Mouse (Mus musculus): Measurements from ENCODE around the gene Spock1. TPM values are rescaled to one million over a fixed set of nuclear protein-coding genes. Genes with fewer than 3 reads are reported as not detected.

Gene Spock1
- polyA plus RNA-seq (2014; fragmentation: Nextera tagmentation; extraction: Ambion mirVana): 31.2 and 40.8 TPM in 2 replicates

GRCm38 (mm10) chr13:57908266-57908582, at the start of gene Spock1:
Gene Spock1, minus strand, starts transcription at chr13:57908332.
- WGBS: under 1% methylated on average over 32 of the region's 32 CpGs
- peak; percentile 95 for ATAC-seq
- H3K27ac ChIP-seq (ENCODE audit: low read depth, low read length): no peak within 1 kb of the TSS

GRCm38 (mm10) chr13:57950091-57950490, 42.0 kb upstream of the Spock1 start:
- no peak overlapping the region for H3K4me2 ChIP-seq (ENCODE audit: low read length)
- no peaks in the 10 kb centered on the region for H3K27me3 ChIP-seq (replicated peaks; ENCODE audit: control insufficient read depth, insufficient read depth, low read length)
- H3K27ac ChIP-seq (ENCODE audit: low read depth, low read length): no peak overlapping the region
- ATAC-seq (no peak), DNase-seq (ENCODE audit: low spot score) (peak; percentile 24)
- H3K9me3 ChIP-seq (replicated peaks; ENCODE audit: control insufficient read depth, low read length): no peaks in the 10 kb centered on the region
- no peaks in the 10 kb centered on the region for H3K36me3 ChIP-seq (ENCODE audit: control insufficient read depth, insufficient read depth, low read length)
- H3K4me3 ChIP-seq (ENCODE audit: low read depth, low read length): no peak overlapping the region
- no peaks in the 10 kb centered on the region for H3K4me1 ChIP-seq (ENCODE audit: control insufficient read depth, insufficient read depth, low read length)
- WGBS: 80% methylated on average over 12 of the region's 12 CpGs
- no peak overlapping the region for H3K9ac ChIP-seq (ENCODE audit: low read length)

More at GRCm38 (mm10) chr13:57908266-57908582, at the start of gene Spock1:
- peak within 1 kb of the TSS; percentile 92 for H3K4me2 ChIP-seq (ENCODE audit: low read length)
- H3K27me3 ChIP-seq (replicated peaks; ENCODE audit: control insufficient read depth, insufficient read depth, low read length): peaks cover 14% of the 10 kb centered on the region
- H3K4me1 ChIP-seq (ENCODE audit: control insufficient read depth, insufficient read depth, low read length): no peaks in the 10 kb centered on the region
- peak; percentile 94 for DNase-seq (ENCODE audit: low spot score)
- peak within 1 kb of the TSS; percentile 76 for H3K9ac ChIP-seq (ENCODE audit: low read length)
- H3K36me3 ChIP-seq (ENCODE audit: control insufficient read depth, insufficient read depth, low read length): no peaks in the 10 kb centered on the region
- peak within 1 kb of the TSS; percentile 50 for H3K4me3 ChIP-seq (ENCODE audit: low read depth, low read length)
- H3K9me3 ChIP-seq (replicated peaks; ENCODE audit: control insufficient read depth, low read length): no peaks in the 10 kb centered on the region

- Histone ChIP-seq H3K9ac (ENCODE audit: low read length) (no peak overlapping the region), H3K4me3 (ENCODE audit: low read depth, low read length) (no peak overlapping the region), H3K4me1 (ENCODE audit: control insufficient read depth, insufficient read depth, low read length) (no peaks in the 10 kb centered on the region), H3K4me2 (ENCODE audit: low read length) (no peak overlapping the region), H3K27ac (ENCODE audit: low read depth, low read length) (no peak overlapping the region), H3K9me3 (replicated peaks; ENCODE audit: control insufficient read depth, low read length) (no peaks in the 10 kb centered on the region), H3K36me3 (ENCODE audit: control insufficient read depth, insufficient read depth, low read length) (no peaks in the 10 kb centered on the region), H3K27me3 (replicated peaks; ENCODE audit: control insufficient read depth, insufficient read depth, low read length) (no peaks in the 10 kb centered on the region)
- no peak for ATAC-seq
- no peak for DNase-seq (ENCODE audit: low spot score)
- 93% methylated on average over 4 of the region's 4 CpGs for WGBS
Measured at GRCm38 (mm10) chr13:57949513-57949912, 41.4 kb upstream of the Spock1 start.

GRCm38 (mm10) chr13:57945197-57945596, 37.1 kb upstream of the Spock1 start:
- Histone ChIP-seq H3K9ac (ENCODE audit: low read length) (no peak overlapping the region), H3K4me2 (ENCODE audit: low read length) (no peak overlapping the region), H3K27ac (ENCODE audit: low read depth, low read length) (no peak overlapping the region), H3K9me3 (replicated peaks; ENCODE audit: control insufficient read depth, low read length) (no peaks in the 10 kb centered on the region), H3K4me3 (ENCODE audit: low read depth, low read length) (no peak overlapping the region), H3K27me3 (replicated peaks; ENCODE audit: control insufficient read depth, insufficient read depth, low read length) (no peaks in the 10 kb centered on the region), H3K36me3 (ENCODE audit: control insufficient read depth, insufficient read depth, low read length) (no peaks in the 10 kb centered on the region), H3K4me1 (ENCODE audit: control insufficient read depth, insufficient read depth, low read length) (no peaks in the 10 kb centered on the region)
- ATAC-seq: peak; percentile 70; the same call in 1 of the 2 replicates
- peak; percentile 81 for DNase-seq (ENCODE audit: low spot score)
- WGBS: 29% methylated on average over 11 of the region's 11 CpGs

- H3K4me3 ChIP-seq (ENCODE audit: low read depth, low read length): no peak overlapping the region
- H3K9ac ChIP-seq (ENCODE audit: low read length): no peak overlapping the region
- DNase-seq (ENCODE audit: low spot score) (no peak), ATAC-seq (no peak)
- H3K4me2 ChIP-seq (ENCODE audit: low read length): no peak overlapping the region
- H3K27me3 ChIP-seq (replicated peaks; ENCODE audit: control insufficient read depth, insufficient read depth, low read length): no peaks in the 10 kb centered on the region
- 66% methylated on average over 5 of the region's 5 CpGs for WGBS
- no peaks in the 10 kb centered on the region for H3K9me3 ChIP-seq (replicated peaks; ENCODE audit: control insufficient read depth, low read length)
- H3K36me3 ChIP-seq (ENCODE audit: control insufficient read depth, insufficient read depth, low read length): no peaks in the 10 kb centered on the region
- no peaks in the 10 kb centered on the region for H3K4me1 ChIP-seq (ENCODE audit: control insufficient read depth, insufficient read depth, low read length)
- no peak overlapping the region for H3K27ac ChIP-seq (ENCODE audit: low read depth, low read length)
Measured at GRCm38 (mm10) chr13:57944434-57944833, 36.3 kb upstream of the Spock1 start.

- Histone ChIP-seq H3K27ac (ENCODE audit: low read depth, low read length) (no peak overlapping the region), H3K27me3 (replicated peaks; ENCODE audit: control insufficient read depth, insufficient read depth, low read length) (no peaks in the 10 kb centered on the region), H3K9ac (ENCODE audit: low read length) (no peak overlapping the region), H3K36me3 (ENCODE audit: control insufficient read depth, insufficient read depth, low read length) (no peaks in the 10 kb centered on the region), H3K4me3 (ENCODE audit: low read depth, low read length) (no peak overlapping the region), H3K4me2 (ENCODE audit: low read length) (no peak overlapping the region), H3K4me1 (ENCODE audit: control insufficient read depth, insufficient read depth, low read length) (no peaks in the 10 kb centered on the region), H3K9me3 (replicated peaks; ENCODE audit: control insufficient read depth, low read length) (no peaks in the 10 kb centered on the region)
- DNase-seq (ENCODE audit: low spot score) (no peak), ATAC-seq (no peak)
Measured at GRCm38 (mm10) chr13:57943900-57944299, 35.8 kb upstream of the Spock1 start.

- H3K4me1 ChIP-seq (ENCODE audit: control insufficient read depth, insufficient read depth, low read length): 0 out of 2 replicates have a peak, but pooled peaks cover 5% of the 10 kb centered on the region
- H3K9me3 ChIP-seq (replicated peaks; ENCODE audit: control insufficient read depth, low read length): no peaks in the 10 kb centered on the region
- DNase-seq (ENCODE audit: low spot score) (peak; percentile 74), ATAC-seq (peak; percentile 77)
- H3K27ac ChIP-seq (ENCODE audit: low read depth, low read length): peak overlapping the region; percentile 44; the same call in 1 of the 2 replicates
- H3K4me3 ChIP-seq (ENCODE audit: low read depth, low read length): no peak overlapping the region
- no peaks in the 10 kb centered on the region for H3K27me3 ChIP-seq (replicated peaks; ENCODE audit: control insufficient read depth, insufficient read depth, low read length)
- no peak overlapping the region for H3K4me2 ChIP-seq (ENCODE audit: low read length)
- 66% methylated on average over 4 of the region's 4 CpGs for WGBS
- no peaks in the 10 kb centered on the region for H3K36me3 ChIP-seq (ENCODE audit: control insufficient read depth, insufficient read depth, low read length)
- H3K9ac ChIP-seq (ENCODE audit: low read length): no peak overlapping the region
Measured at GRCm38 (mm10) chr13:57937463-57938229, 29.5 kb upstream of the Spock1 start.

- Histone ChIP-seq H3K4me2 (ENCODE audit: low read length) (no peak overlapping the region), H3K9ac (ENCODE audit: low read length) (no peak overlapping the region), H3K4me3 (ENCODE audit: low read depth, low read length) (no peak overlapping the region), H3K27me3 (replicated peaks; ENCODE audit: control insufficient read depth, insufficient read depth, low read length) (no peaks in the 10 kb centered on the region), H3K9me3 (replicated peaks; ENCODE audit: control insufficient read depth, low read length) (no peaks in the 10 kb centered on the region), H3K27ac (ENCODE audit: low read depth, low read length) (no peak overlapping the region), H3K4me1 (ENCODE audit: control insufficient read depth, insufficient read depth, low read length) (peaks cover 4% of the 10 kb centered on the region; the same call in 1 of the 2 replicates), H3K36me3 (ENCODE audit: control insufficient read depth, insufficient read depth, low read length) (no peaks in the 10 kb centered on the region)
- ATAC-seq (no peak), DNase-seq (ENCODE audit: low spot score) (no peak)
- WGBS: 95% methylated on average over 9 of the region's 9 CpGs
Measured at GRCm38 (mm10) chr13:57931998-57932397, 23.9 kb upstream of the Spock1 start.

- WGBS: 57% methylated on average over 3 of the region's 3 CpGs
- DNase-seq (ENCODE audit: low spot score): no peak
- Histone ChIP-seq H3K9ac (ENCODE audit: low read length) (no peak overlapping the region), H3K4me1 (ENCODE audit: control insufficient read depth, insufficient read depth, low read length) (peaks cover 4% of the 10 kb centered on the region; the same call in 1 of the 2 replicates), H3K27me3 (replicated peaks; ENCODE audit: control insufficient read depth, insufficient read depth, low read length) (no peaks in the 10 kb centered on the region), H3K36me3 (ENCODE audit: control insufficient read depth, insufficient read depth, low read length) (no peaks in the 10 kb centered on the region), H3K27ac (ENCODE audit: low read depth, low read length) (no peak overlapping the region), H3K4me3 (ENCODE audit: low read depth, low read length) (no peak overlapping the region), H3K9me3 (replicated peaks; ENCODE audit: control insufficient read depth, low read length) (no peaks in the 10 kb centered on the region), H3K4me2 (ENCODE audit: low read length) (no peak overlapping the region)
- no peak for ATAC-seq
Measured at GRCm38 (mm10) chr13:57931376-57931775, 23.2 kb upstream of the Spock1 start.

All from forebrain, embryonic 14.5 days (tissue).